Mouse (Mus musculus) bone marrow macrophage, adult 2 months (primary cell): ENCODE measurements around the gene 2310034G01Rik. TPM values are rescaled to one million over a fixed set of nuclear protein-coding genes. Genes with fewer than 3 reads are reported as not detected.
A peak's percentile ranks its signal among the peaks of the same experiment; 100 is the strongest.

ENCODE experiments used
- H3K27ac ChIP-seq: 2 replicates; pipeline ENCODE4 v1.5.1; 2012; ENCODE audit warnings: low read depth, low read length; ENCODE audit not compliant: insufficient read depth
- H3K4me1 ChIP-seq: 2 replicates; pipeline ENCODE4 v1.6.1; 2012; ENCODE audit warnings: low read length; ENCODE audit not compliant: control insufficient read depth, insufficient read depth
- H3K4me3 ChIP-seq: 2 replicates; pipeline ENCODE4 v1.5.1; 2012; ENCODE audit warnings: mild to moderate bottlenecking, low read length, moderate library complexity; ENCODE audit not compliant: insufficient read depth
- CTCF ChIP-seq: IDR thresholded peaks from 2 replicates; pipeline ENCODE4 v1.5.1; 2012; ENCODE audit warnings: low read depth, mild to moderate bottlenecking, low read length, moderate library complexity
- POLR2A ChIP-seq: IDR thresholded peaks from 2 replicates; pipeline ENCODE4 v1.6.1; 2012; ENCODE audit warnings: mild to moderate bottlenecking, low read depth, low read length, borderline replicate concordance
- polyA plus RNA-seq: library from polyadenylated mRNA; stranded (reverse); fragments of >200 nt; gene quantifications from 2 replicates; pipeline ENCODE4 v1.2.4, GENCODE M21; 2012; ENCODE audit not compliant: missing spikeins, insufficient read depth, insufficient read length

The 2310034G01Rik gene
- polyA plus RNA-seq, 1 experiment: 0.67 TPM

- no peak overlapping the region for H3K27ac ChIP-seq
- TF ChIP-seq POLR2A (no peak), CTCF (peak; percentile 58)
- H3K4me3 ChIP-seq: no peak overlapping the region
- peaks cover 11% of the 10 kb centered on the region for H3K4me1 ChIP-seq
Observed at GRCm38 (mm10) chr19:46392018-46392417, 41.9 kb upstream of the 2310034G01Rik start.

DNA sequence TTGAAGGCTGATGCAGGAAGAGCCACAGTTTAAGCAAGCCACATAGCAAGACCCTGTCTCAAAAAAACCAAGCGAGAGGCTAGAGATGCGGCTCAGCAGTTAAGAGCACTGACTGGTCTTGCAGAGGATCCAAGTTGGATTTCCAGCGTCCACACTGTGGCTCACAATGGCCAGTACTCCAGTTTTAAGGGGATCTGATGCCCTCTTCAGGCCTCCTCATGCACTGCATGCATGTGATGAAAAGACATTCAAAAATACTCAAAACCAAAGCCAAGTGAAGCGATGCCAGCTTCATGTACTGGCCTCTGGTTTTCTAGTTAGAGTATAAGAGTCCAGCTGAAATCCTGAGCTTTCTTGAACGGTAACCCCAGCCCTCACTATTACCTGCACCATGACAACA, 39.8 kb upstream of the 2310034G01Rik start:
- TF ChIP-seq POLR2A: no peak
- 0 out of 2 replicates have a peak, but pooled peaks have one; percentile 17 for TF ChIP-seq CTCF
- Histone ChIP-seq H3K4me1 (peaks cover 9% of the 10 kb centered on the region), H3K27ac (no peak overlapping the region), H3K4me3 (no peak overlapping the region)

- Histone ChIP-seq H3K27ac (no peak overlapping the region), H3K4me1 (no peaks in the 10 kb centered on the region), H3K4me3 (no peak overlapping the region)
- TF ChIP-seq CTCF (no peak), POLR2A (no peak)
Observed at GRCm38 (mm10) chr19:46382275-46382674, 32.2 kb upstream of the 2310034G01Rik start.

DNA sequence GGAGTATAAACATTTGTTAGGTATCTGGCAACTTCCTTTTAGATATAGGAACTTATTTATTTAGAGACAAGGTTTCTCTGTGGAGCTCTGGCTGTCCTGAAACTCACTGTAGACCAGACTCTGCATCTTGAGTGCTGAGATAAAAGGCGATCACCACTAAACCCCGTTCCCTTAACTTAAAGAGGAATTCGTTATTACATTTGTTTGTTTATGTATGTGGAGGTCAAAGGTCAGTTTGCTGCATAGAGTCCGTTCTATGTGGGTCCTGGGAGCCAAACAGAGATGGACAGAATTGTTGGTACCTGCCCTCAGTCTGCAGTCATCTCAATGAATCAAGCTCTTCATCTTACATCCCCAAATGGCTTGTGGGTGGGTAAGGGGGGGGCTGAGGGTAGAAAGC, 25.8 kb upstream of the 2310034G01Rik start:
- H3K4me1 ChIP-seq: no peaks in the 10 kb centered on the region
- TF ChIP-seq POLR2A (no peak), CTCF (no peak)
- H3K27ac ChIP-seq: no peak overlapping the region
- H3K4me3 ChIP-seq: no peak overlapping the region

DNA sequence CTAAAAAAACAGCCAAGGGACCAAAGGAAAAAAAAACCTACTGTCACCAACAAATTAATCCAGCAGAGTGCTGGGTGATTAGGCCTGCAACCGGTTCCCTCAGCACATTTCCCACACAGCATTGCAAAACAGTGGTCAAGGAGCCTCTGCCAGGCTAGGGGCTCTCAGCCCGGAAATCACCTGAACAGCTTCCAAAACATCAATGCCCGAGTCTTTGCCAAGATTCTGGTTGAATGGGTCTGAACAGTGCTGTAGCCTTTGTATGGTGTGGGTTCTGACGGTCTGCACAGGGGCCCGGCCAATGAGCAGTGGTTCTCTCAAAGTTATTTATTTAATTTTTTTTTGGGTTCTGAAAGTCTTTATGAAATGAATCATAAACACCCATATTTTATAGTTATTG, 25.4 kb upstream of the 2310034G01Rik start:
- no peaks in the 10 kb centered on the region for H3K4me1 ChIP-seq
- H3K27ac ChIP-seq: no peak overlapping the region
- no peak overlapping the region for H3K4me3 ChIP-seq
- TF ChIP-seq POLR2A: no peak
- no peak for TF ChIP-seq CTCF

- no peak overlapping the region for H3K4me3 ChIP-seq
- H3K27ac ChIP-seq: no peak overlapping the region
- no peak for TF ChIP-seq CTCF
- no peak for TF ChIP-seq POLR2A
- no peaks in the 10 kb centered on the region for H3K4me1 ChIP-seq
Observed at GRCm38 (mm10) chr19:46374477-46375088, 24.5 kb upstream of the 2310034G01Rik start.

GRCm38 (mm10) chr19:46369204-46369603, 19.1 kb upstream of the 2310034G01Rik start:
- TF ChIP-seq CTCF (peak; percentile 47), POLR2A (no peak)
- no peak overlapping the region for H3K4me3 ChIP-seq
- no peak overlapping the region for H3K27ac ChIP-seq
- H3K4me1 ChIP-seq: peaks cover 3% of the 10 kb centered on the region

DNA sequence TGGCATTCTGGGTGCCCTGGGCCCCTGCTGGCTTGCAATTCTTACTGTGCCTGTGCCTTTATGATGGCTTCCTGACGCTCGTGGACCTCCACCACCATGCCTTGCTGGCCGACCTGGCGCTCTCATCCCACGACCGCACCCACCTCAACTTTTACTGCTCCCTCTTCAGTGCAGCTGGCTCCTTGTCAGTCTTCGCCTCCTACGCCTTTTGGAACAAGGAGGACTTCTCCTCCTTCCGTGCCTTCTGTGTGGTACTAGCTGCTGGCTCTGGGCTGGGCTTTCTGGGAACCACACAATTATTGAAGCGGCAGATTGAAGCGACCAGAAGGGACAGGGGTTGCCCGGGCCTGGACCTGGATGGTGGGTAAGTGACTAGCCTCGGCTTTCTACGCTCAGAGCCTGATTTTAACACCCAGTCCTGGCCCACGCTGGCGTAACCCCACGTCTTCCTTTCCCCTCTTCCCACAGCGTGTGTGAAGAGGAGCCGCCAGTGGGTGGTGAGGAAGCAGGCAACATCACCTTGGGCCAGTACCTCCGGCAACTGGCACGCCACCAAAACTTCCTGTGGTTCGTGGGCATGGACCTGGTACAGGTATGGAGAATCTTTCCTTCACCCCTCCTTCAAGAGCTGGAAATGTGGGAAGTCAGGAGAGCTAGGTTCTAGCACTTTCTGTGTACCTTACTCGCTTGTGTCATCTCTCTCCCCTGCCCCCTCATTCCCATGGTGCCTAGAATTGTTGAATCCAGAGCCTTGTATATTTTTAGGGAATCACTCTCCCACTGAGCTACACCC, 17.9 kb upstream of the 2310034G01Rik start:
- TF ChIP-seq CTCF: no peak
- TF ChIP-seq POLR2A: no peak
- no peak overlapping the region for H3K4me3 ChIP-seq
- peaks cover 3% of the 10 kb centered on the region for H3K4me1 ChIP-seq
- no peak overlapping the region for H3K27ac ChIP-seq

DNA sequence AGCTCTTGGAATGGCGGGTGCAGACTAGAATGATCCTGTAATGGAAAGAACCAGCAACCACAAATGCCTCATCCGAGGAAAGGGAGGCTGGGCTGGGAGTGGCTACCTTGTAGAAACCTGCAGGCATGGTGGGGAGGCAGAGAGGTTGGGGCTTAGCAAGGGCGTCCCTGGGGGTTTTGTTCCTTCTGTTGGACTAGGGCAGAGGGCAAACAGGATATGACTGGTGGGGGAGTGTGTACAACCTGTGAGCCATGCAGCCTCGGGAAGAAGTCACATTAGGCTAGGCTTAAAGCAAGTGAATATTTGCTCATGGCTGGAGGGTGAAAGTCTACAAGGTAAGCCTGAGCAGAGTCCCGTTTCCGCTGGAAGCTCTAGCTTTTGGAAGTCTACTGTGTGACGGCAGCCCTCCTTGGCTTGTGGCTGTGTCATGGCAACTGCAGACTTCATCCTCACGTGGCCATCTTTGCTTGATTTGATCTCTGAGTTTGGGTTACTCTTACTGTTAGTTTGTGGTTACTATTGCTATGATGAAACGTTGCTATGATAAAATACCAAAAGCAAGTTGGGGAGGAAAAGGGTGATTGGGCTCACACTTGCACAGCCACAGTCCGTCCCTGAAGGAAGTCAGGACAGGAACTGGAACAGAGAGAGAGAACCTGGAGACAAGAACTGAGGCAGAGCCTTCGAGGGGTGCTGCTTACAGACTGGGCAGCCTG, 13.3 kb upstream of the 2310034G01Rik start:
- Histone ChIP-seq H3K4me3 (no peak overlapping the region), H3K4me1 (peaks cover 11% of the 10 kb centered on the region), H3K27ac (no peak overlapping the region)
- TF ChIP-seq POLR2A: no peak
- no peak for TF ChIP-seq CTCF

- no peak overlapping the region for H3K27ac ChIP-seq
Observed at GRCm38 (mm10) chr19:46362104-46362503, 12.0 kb upstream of the 2310034G01Rik start.

More at GRCm38 (mm10) chr19:46362104-46362503, 12.0 kb upstream of the 2310034G01Rik start:
- Histone ChIP-seq H3K4me1 (peaks cover 16% of the 10 kb centered on the region), H3K4me3 (no peak overlapping the region)
- TF ChIP-seq CTCF (no peak), POLR2A (no peak)
